Mouse (Mus musculus) intestine, embryonic 15.5 days (tissue): ENCODE measurements at regions not wholly inside any gene's neighbourhood (a gene's known extent, or its start where the extent isn't known, plus 50 kb on each side); places are given as distances from the start of the nearest gene placed in this dataset.

Source experiments
- ATAC-seq: fragments of 200-750 bp; cut with Nextera tagmentation; 2 replicates; pipeline ENCODE4 v1.8.0; 2017; ENCODE audit warnings: moderate TSS enrichment, moderate library complexity
- H3K27ac ChIP-seq: fragments of 300-500 bp; sonication (generic); 2 replicates; pipeline ENCODE4 v1.5.1; 2015; ENCODE audit warnings: mild to moderate bottlenecking, inconsistent platforms
- H3K27me3 ChIP-seq: fragments of 300-500 bp; sonication (generic); replicated peaks from 2 replicates; pipeline ENCODE4 v1.6.1; 2015; ENCODE audit warnings: inconsistent platforms
- H3K36me3 ChIP-seq: fragments of 300-500 bp; sonication (generic); 2 replicates; pipeline ENCODE4 v1.6.1; 2015; ENCODE audit warnings: inconsistent platforms
- H3K4me1 ChIP-seq: fragments of 300-500 bp; sonication (generic); replicated peaks from 2 replicates; pipeline ENCODE4 v1.6.1; 2015; ENCODE audit warnings: inconsistent platforms
- H3K4me2 ChIP-seq: fragments of 300-500 bp; sonication (generic); replicated peaks from 2 replicates; pipeline ENCODE4 v1.6.1; 2015; ENCODE audit warnings: mild to moderate bottlenecking, inconsistent platforms
- H3K4me3 ChIP-seq: fragments of 300-500 bp; sonication (generic); replicated peaks from 2 replicates; pipeline ENCODE4 v1.5.1; 2015; ENCODE audit warnings: inconsistent platforms
- H3K9ac ChIP-seq: fragments of 300-500 bp; sonication (generic); 2 replicates; pipeline ENCODE4 v1.6.1; 2015; ENCODE audit warnings: inconsistent platforms
- H3K9me3 ChIP-seq: fragments of 300-500 bp; sonication (generic); 2 replicates; pipeline ENCODE4 v1.6.1; 2016; ENCODE audit warnings: inconsistent platforms
- WGBS: fragments of 180-500 bp; shearing (Covaris S2); methylation state at CpG from one replicate; pipeline ENCODE4 v1.1.7; 2015; 5-methylcytosine and 5-hydroxymethylcytosine counted together

DNA sequence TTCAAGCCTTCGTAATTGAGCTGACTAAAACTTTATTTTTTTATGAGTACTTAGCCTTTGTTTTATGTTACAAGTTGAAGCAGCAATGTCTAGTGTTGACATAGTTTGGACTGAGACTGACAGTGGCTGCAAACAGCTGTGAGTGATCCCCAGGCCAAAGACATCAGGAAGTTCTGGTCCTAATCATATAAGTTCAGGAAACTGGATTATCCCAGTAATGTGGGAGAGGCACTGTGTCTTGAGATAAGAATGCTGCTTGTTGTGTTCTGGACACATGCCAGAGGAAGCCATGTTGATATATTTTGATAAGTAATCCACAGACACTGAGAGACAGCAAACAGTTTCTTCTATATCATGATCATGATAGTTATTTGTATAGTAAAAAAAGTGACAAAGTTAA, 153.4 kb downstream of the Lrriq3 start:
- ATAC-seq, result no peak
- Histone ChIP-seq H3K4me3 (no peak overlapping the region), H3K27ac (no peak overlapping the region), H3K9me3 (no peaks in the 10 kb centered on the region), H3K4me1 (no peaks in the 10 kb centered on the region), H3K9ac (no peak overlapping the region), H3K36me3 (no peaks in the 10 kb centered on the region), H3K27me3 (no peaks in the 10 kb centered on the region), H3K4me2 (no peak overlapping the region)
- WGBS, result 69% methylated on average over 1 of the region's 1 CpGs

DNA sequence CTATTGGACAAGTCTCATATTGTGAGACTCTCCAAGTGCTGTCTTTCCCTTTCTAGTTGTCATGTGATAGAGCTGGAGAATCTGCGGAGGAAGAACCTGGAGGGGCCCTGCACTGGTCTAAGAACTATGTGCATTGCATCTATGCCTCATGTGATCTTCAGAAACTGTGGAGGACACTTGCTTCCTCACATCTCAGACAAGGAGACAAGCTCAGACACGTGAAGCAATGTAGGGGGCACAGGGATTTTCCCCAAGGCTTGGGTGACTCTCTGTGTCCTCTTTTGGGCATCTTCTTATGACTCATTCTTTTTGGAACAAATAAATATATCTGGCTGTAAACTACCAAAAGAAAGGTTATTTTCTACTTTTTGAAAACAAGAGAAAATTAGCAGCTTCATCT, 153.9 kb downstream of the Lrriq3 start:
- no peaks in the 10 kb centered on the region for H3K36me3 ChIP-seq
- no peak for ATAC-seq
- 78% methylated on average over 2 of the region's 2 CpGs for WGBS
- H3K4me3 ChIP-seq, result no peak overlapping the region
- H3K4me1 ChIP-seq, result no peaks in the 10 kb centered on the region
- H3K9me3 ChIP-seq, result no peaks in the 10 kb centered on the region
- no peaks in the 10 kb centered on the region for H3K27me3 ChIP-seq
- H3K27ac ChIP-seq, result no peak overlapping the region
- no peak overlapping the region for H3K4me2 ChIP-seq
- no peak overlapping the region for H3K9ac ChIP-seq

DNA sequence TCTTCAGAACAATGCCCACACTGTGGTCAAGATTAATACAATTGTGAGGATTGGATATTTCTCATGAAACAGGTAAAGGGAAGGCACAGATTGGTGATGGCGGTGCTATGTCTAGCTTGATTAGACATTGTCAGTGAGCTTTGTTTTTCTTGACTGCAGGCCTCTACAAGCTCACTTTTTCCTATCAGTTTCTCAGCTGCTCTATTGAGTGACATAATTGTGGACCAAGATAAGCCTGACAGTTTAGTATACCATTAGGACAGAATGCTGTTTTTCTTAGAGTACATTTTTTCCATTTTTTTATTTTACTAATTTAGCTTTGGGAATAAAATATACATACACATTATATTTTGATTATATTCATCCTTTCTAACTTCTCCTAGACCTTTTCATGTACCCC, 154.7 kb downstream of the Lrriq3 start:
- no peak overlapping the region for H3K4me2 ChIP-seq
- H3K27ac ChIP-seq, result no peak overlapping the region
- H3K9me3 ChIP-seq, result no peaks in the 10 kb centered on the region
- WGBS, result 95% methylated on average over 1 of the region's 1 CpGs
- no peaks in the 10 kb centered on the region for H3K36me3 ChIP-seq
- no peaks in the 10 kb centered on the region for H3K4me1 ChIP-seq
- H3K9ac ChIP-seq, result no peak overlapping the region
- no peak overlapping the region for H3K4me3 ChIP-seq
- no peak for ATAC-seq
- H3K27me3 ChIP-seq, result no peaks in the 10 kb centered on the region

DNA sequence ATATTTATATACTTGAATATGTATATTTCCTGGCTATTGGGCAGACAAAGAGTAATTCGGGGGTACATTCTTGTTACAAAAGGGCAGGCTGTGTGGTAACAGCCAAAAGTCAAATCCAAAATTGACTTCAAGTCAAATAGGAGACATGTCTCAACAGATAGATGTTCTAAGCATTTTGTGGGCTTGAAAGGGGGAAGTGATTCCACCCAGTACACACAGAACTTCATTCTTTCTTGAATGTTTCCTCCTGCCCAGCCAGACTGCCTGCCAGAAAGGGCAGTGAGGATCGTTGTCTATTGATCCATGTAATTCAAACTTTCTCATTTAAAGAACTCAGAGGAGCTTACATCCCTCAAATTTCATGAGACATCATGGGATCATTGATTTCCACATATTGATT, 157.7 kb downstream of the Lrriq3 start:
- H3K4me2 ChIP-seq, result no peak overlapping the region
- no peaks in the 10 kb centered on the region for H3K9me3 ChIP-seq
- H3K36me3 ChIP-seq, result no peaks in the 10 kb centered on the region
- H3K4me1 ChIP-seq, result no peaks in the 10 kb centered on the region
- H3K4me3 ChIP-seq, result no peak overlapping the region
- no peaks in the 10 kb centered on the region for H3K27me3 ChIP-seq
- 89% methylated on average over 2 of the region's 2 CpGs for WGBS
- no peak overlapping the region for H3K9ac ChIP-seq
- no peak overlapping the region for H3K27ac ChIP-seq
- no peak for ATAC-seq

DNA sequence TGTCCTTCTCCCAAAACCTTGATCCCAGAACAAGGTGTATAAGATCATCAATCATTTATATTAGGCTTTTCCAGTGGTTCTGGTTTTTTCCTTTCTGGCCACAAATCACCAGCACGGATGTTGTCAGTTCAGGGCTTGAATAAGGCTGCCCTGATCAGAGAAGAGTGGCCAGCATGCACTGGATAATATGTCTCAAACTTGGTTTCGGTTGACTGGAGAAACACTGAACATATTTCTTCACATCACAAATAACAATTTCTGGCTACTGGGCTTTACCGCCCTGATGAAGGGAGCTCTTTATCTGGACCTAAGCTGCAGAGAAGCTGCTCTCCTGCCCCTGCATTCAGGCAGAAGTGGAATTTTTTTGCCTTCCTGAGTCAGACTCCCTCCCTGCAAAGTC, 205.0 kb downstream of the Lrriq3 start:
- no peaks in the 10 kb centered on the region for H3K36me3 ChIP-seq
- WGBS, result 66% methylated on average over 3 of the region's 3 CpGs
- H3K4me2 ChIP-seq, result no peak overlapping the region
- no peak overlapping the region for H3K4me3 ChIP-seq
- no peak overlapping the region for H3K9ac ChIP-seq
- no peaks in the 10 kb centered on the region for H3K4me1 ChIP-seq
- H3K27ac ChIP-seq, result no peak overlapping the region
- ATAC-seq, result no peak
- no peaks in the 10 kb centered on the region for H3K27me3 ChIP-seq
- no peaks in the 10 kb centered on the region for H3K9me3 ChIP-seq

DNA sequence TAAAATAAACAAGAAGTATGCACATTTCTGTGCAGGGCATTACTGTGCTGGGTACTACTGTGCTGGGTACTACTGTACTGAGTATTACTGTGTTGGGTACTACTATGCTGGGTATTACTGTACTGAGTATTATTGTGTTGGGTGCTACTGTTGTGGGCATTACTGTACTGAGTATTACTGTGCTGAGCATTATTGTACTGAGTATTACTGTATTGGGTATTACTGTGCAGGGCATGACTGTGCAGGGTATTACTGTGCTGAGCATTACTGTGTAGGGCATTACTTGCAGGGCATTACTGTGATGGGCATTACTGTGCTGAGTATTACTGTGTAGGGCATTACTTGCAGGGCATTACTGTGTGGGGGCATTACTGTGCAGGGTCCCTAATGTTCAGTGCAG, 205.5 kb downstream of the Lrriq3 start:
- Histone ChIP-seq H3K36me3 (no peaks in the 10 kb centered on the region), H3K4me2 (no peak overlapping the region), H3K9me3 (no peaks in the 10 kb centered on the region), H3K4me3 (no peak overlapping the region), H3K27me3 (no peaks in the 10 kb centered on the region), H3K27ac (no peak overlapping the region), H3K4me1 (no peaks in the 10 kb centered on the region), H3K9ac (no peak overlapping the region)
- no peak for ATAC-seq

DNA sequence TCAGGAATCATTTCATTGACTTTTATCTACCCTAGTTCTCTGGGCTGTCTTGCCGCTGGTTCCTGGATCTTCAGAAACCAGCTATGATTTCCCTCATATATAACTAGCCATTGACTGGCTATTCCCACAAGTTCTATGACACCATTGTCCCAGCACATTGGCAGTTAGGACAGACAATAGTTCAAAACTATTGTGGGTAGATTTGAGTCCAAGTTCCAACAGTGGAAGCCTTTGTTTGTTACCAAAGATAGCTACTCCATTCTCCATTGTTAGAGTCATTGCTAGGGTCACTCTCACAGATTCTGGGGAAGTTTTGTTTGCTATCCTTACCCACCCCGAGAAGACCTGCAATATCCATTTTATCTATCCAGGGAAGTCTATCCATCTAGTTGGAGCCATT, 229.1 kb downstream of the Lrriq3 start:
- H3K4me1 ChIP-seq, result no peaks in the 10 kb centered on the region
- ATAC-seq, result no peak
- no peak overlapping the region for H3K4me2 ChIP-seq
- 74% methylated on average over 2 of the region's 2 CpGs for WGBS
- H3K9ac ChIP-seq, result no peak overlapping the region
- no peak overlapping the region for H3K27ac ChIP-seq
- no peaks in the 10 kb centered on the region for H3K27me3 ChIP-seq
- H3K36me3 ChIP-seq, result no peaks in the 10 kb centered on the region
- no peaks in the 10 kb centered on the region for H3K9me3 ChIP-seq
- H3K4me3 ChIP-seq, result no peak overlapping the region

DNA sequence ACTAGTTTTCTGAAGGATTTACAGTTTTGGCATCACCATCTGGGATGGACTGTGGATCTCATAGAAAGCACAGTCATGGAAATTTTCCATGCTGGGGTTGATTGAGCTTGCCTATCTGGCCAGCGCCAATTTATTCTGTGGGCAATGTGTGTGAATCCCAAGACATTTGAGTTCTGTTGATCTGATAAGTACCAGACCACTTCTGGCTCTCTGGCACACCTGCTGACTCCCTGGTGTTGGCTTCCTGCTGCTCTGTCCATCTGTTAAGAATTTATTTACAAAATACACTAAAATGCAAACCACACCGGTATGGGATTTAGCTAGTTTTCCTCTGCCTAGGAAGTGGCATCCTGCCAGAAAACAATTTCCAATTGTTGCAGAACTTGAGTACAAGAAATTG, 236.5 kb downstream of the Lrriq3 start:
- H3K4me1 ChIP-seq, result no peaks in the 10 kb centered on the region
- no peak for ATAC-seq
- H3K36me3 ChIP-seq, result no peaks in the 10 kb centered on the region
- no peak overlapping the region for H3K4me2 ChIP-seq
- no peaks in the 10 kb centered on the region for H3K27me3 ChIP-seq
- no peak overlapping the region for H3K9ac ChIP-seq
- H3K9me3 ChIP-seq, result no peaks in the 10 kb centered on the region
- H3K4me3 ChIP-seq, result no peak overlapping the region
- WGBS, result 69% methylated on average over 2 of the region's 2 CpGs
- no peak overlapping the region for H3K27ac ChIP-seq

DNA sequence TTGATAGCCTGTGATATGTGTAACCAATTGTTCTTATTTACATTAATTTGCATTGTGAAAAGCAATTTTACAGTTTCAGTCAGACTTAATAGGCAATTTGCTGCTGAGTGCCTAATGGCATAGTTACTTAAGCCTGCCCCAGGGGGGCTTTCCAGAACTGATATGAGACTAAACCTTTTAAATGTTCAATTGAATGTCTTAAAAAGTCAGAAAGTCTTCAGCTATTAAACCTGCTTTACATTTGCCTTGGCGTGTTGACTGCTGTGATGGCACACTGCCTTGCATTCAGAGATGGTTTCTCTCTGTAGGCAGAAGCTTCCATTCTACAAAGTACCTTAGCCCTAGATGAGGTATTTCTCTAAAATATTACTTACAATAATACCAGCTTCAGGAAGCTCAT, 256.0 kb downstream of the Lrriq3 start:
- no peaks in the 10 kb centered on the region for H3K36me3 ChIP-seq
- H3K27me3 ChIP-seq, result no peaks in the 10 kb centered on the region
- H3K27ac ChIP-seq, result no peak overlapping the region
- 88% methylated on average over 1 of the region's 1 CpGs for WGBS
- no peak overlapping the region for H3K4me3 ChIP-seq
- H3K4me1 ChIP-seq, result no peaks in the 10 kb centered on the region
- H3K9ac ChIP-seq, result no peak overlapping the region
- no peak overlapping the region for H3K4me2 ChIP-seq
- ATAC-seq, result no peak
- H3K9me3 ChIP-seq, result no peaks in the 10 kb centered on the region

DNA sequence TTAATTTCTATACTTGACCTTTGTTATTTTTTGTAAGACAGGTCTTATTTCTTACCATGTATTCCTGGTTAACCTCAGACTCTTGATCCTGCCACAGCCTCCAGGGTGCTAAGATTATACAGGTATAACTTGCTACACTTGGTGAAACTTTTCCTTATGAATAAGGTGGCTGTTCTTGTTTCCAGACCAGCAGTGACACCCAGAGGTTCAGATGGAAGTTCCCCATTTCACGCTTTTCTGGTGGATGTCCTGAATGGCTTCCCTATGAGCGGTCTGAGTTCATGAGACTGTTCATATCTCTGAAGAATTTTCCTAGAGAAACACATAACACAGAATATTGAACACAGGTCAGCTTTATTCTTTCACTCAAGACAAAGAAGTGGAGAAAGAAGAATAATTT, 258.4 kb downstream of the Lrriq3 start:
- Histone ChIP-seq H3K4me2 (no peak overlapping the region), H3K9ac (no peak overlapping the region), H3K36me3 (no peaks in the 10 kb centered on the region), H3K27ac (no peak overlapping the region), H3K9me3 (no peaks in the 10 kb centered on the region), H3K4me3 (no peak overlapping the region), H3K27me3 (no peaks in the 10 kb centered on the region), H3K4me1 (no peaks in the 10 kb centered on the region)
- WGBS, result 70% methylated on average over 2 of the region's 2 CpGs
- no peak for ATAC-seq

DNA sequence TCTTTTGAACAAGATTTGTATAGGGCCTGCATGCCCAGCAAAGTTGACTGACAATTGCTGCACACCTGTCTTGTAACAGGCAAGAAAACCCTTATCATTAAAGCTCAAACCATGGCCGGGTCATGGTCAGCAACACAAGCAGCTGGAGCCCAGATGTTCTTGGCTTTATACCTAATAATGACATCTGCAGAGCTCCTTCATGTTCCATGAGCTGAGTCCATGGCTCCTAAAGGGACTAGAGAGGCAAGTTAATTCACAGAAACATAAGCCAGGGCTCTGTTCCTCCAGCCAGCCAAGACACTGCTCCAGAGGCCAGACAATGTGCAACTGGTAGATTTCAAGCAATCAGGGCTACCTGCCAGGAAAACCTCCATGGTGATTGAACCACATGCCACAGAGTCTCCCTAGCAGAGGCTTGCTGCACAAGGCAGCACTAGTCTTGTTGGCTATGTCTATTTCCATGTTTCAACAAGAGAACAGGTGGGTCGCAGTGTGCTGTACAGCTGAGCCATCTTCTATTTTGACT, 259.1 kb downstream of the Lrriq3 start:
- Histone ChIP-seq H3K36me3 (no peaks in the 10 kb centered on the region), H3K27ac (no peak overlapping the region), H3K4me2 (no peak overlapping the region), H3K9me3 (no peaks in the 10 kb centered on the region), H3K4me3 (no peak overlapping the region), H3K27me3 (no peaks in the 10 kb centered on the region), H3K4me1 (no peaks in the 10 kb centered on the region), H3K9ac (no peak overlapping the region)
- 91% methylated on average over 2 of the region's 2 CpGs for WGBS
- no peak for ATAC-seq

DNA sequence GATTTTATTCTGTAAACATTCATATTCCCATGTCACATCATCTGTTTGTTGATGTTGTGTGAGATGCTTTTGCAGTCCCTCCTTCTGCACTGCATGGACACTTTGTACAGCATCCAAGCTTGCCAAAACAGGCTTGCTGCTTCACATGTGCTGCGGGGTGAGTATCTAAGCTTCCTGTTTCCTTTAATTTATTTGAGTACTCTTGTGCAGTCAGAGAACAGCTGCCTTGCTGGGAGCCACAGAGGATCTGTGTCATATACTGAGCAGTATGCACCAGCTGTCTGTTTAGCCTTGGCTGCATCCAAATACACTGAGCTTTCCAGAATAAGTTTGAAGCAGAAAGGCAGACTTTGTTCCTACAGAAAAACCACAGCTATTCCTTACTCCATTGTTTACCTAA, 267.2 kb downstream of the Lrriq3 start:
- Histone ChIP-seq H3K4me2 (no peak overlapping the region), H3K9ac (no peak overlapping the region), H3K4me3 (no peak overlapping the region), H3K27me3 (no peaks in the 10 kb centered on the region), H3K9me3 (no peaks in the 10 kb centered on the region), H3K4me1 (no peaks in the 10 kb centered on the region), H3K27ac (no peak overlapping the region), H3K36me3 (no peaks in the 10 kb centered on the region)
- ATAC-seq, result peak; percentile 61
- 50% methylated on average over 1 of the region's 1 CpGs for WGBS

DNA sequence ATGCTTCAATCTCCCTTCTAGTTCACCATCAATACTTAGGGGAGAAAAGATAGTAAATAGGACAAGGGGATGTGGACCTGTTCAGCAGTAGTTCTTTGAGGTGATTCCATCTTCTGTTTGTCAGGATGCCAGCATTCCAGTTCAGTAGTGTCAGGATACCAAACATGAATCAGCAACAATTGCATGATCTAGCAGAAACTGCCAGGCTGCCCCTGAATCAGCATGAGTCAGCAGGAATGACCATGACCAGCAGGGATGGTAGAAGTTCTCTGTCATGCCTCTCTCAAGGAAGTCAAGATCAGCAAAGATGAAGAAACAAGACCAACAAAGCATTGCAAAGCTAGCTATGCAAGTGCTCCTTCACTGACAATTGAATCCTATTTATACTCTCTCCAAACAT, 277.5 kb downstream of the Lrriq3 start:
- Histone ChIP-seq H3K9me3 (no peaks in the 10 kb centered on the region), H3K9ac (no peak overlapping the region), H3K4me3 (no peak overlapping the region), H3K4me1 (no peaks in the 10 kb centered on the region), H3K27me3 (no peaks in the 10 kb centered on the region), H3K4me2 (no peak overlapping the region), H3K36me3 (no peaks in the 10 kb centered on the region), H3K27ac (no peak overlapping the region)
- ATAC-seq, result no peak

DNA sequence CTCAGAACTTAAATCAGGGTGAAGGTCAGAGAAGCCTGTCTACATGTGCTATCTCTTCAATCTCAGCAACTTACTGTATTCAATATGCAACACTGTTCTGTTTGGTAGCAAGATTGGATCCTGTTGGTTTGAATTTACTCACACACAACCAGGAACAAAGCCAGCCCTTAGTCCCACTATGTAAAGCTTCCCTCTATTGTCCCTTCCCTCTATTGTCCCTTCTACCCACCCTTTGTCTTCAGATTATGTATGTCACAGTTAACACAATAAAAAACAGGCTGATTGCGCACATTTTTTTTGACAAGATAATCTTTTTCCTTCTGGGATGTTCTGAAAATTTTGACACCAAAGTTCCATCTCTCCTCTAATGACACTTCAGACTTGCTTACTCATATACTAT, 280.4 kb downstream of the Lrriq3 start:
- Histone ChIP-seq H3K36me3 (no peaks in the 10 kb centered on the region), H3K4me3 (no peak overlapping the region), H3K27ac (no peak overlapping the region), H3K9ac (no peak overlapping the region), H3K4me1 (no peaks in the 10 kb centered on the region), H3K27me3 (no peaks in the 10 kb centered on the region), H3K4me2 (no peak overlapping the region), H3K9me3 (no peaks in the 10 kb centered on the region)
- WGBS, result 95% methylated on average over 1 of the region's 1 CpGs
- ATAC-seq, result no peak
